Mouse (Mus musculus) liver, adult 2 months (tissue): ENCODE measurements around the gene Atp8a2. TPM values are rescaled to one million over a fixed set of nuclear protein-coding genes. Genes with fewer than 3 reads are reported as not detected.

Source experiments
- DNase-seq: peaks from one replicate; pipeline ENCODE4 v3.0.0-alpha.2; 2011; ENCODE audit warnings: low read depth, low spot score; ENCODE audit errors: extremely low read depth
- H3K27ac ChIP-seq: fragments of 200-500 bp; replicated peaks from 2 replicates; pipeline ENCODE4 v1.5.1; 2012; ENCODE audit warnings: low read depth, mild to moderate bottlenecking, control low read depth, inconsistent platforms, low read length; ENCODE audit not compliant: insufficient read depth
- H3K27me3 ChIP-seq: fragments of 200-500 bp; 2 replicates; pipeline ENCODE4 v1.6.1; 2012; ENCODE audit warnings: mild to moderate bottlenecking, moderate library complexity, low read length, inconsistent platforms; ENCODE audit not compliant: control insufficient read depth, insufficient read depth
- H3K36me3 ChIP-seq: fragments of 200-500 bp; 2 replicates; pipeline ENCODE4 v1.6.1; 2012; ENCODE audit warnings: low read length, inconsistent platforms; ENCODE audit not compliant: control insufficient read depth, insufficient read depth
- H3K4me1 ChIP-seq: fragments of 200-500 bp; 2 replicates; pipeline ENCODE4 v1.6.1; 2011; ENCODE audit warnings: low read length; ENCODE audit not compliant: control insufficient read depth, insufficient read depth
- H3K4me3 ChIP-seq: fragments of 200-500 bp; 2 replicates; pipeline ENCODE4 v1.5.1; 2011; ENCODE audit warnings: low read depth, mild to moderate bottlenecking, control low read depth, low read length, moderate library complexity; ENCODE audit not compliant: insufficient read depth
- H3K79me2 ChIP-seq: fragments of 200-500 bp; 2 replicates; pipeline ENCODE4 v1.6.1; 2012; ENCODE audit warnings: inconsistent platforms, mild to moderate bottlenecking, low read length, moderate library complexity; ENCODE audit not compliant: control insufficient read depth, insufficient read depth
- H3K9ac ChIP-seq: fragments of 200-500 bp; 2 replicates; pipeline ENCODE4 v1.6.1; 2012; ENCODE audit warnings: low read depth, mild to moderate bottlenecking, control low read depth, inconsistent platforms, low read length
- CTCF ChIP-seq: fragments of 200-500 bp; IDR thresholded peaks from 2 replicates; pipeline ENCODE4 v1.5.1; 2011; ENCODE audit warnings: low read depth, low read length, control low read depth
- POLR2A ChIP-seq: fragments of 200-500 bp; IDR thresholded peaks from 2 replicates; pipeline ENCODE4 v1.6.1; 2011; ENCODE audit warnings: low read length, control low read depth; ENCODE audit not compliant: insufficient read depth; ENCODE audit errors: extremely low read depth
- WGBS: fragments of 180-500 bp; shearing (Covaris S2); methylation state at CpG from one replicate; pipeline ENCODE4 v1.1.7; 2018; 5-methylcytosine and 5-hydroxymethylcytosine counted together
- polyA plus RNA-seq: library from polyadenylated mRNA; depleted of rRNA; stranded (reverse); fragments of >200 nt; gene quantifications from 2 replicates; pipeline ENCODE4 v1.2.3, GENCODE M21; 2012
- total RNA-seq: library from RNA; depleted of rRNA; stranded (reverse); fragments of >200 nt; gene quantifications from 2 replicates; pipeline ENCODE4 v1.2.3, GENCODE M21; 2014

The Atp8a2 gene
- total and polyA plus RNA-seq, 2 experiments, result 0.02 to 0.18 TPM

GRCm38 (mm10) chr14:59690954-59691353, 506.0 kb downstream of the Atp8a2 start:
- H3K4me1 ChIP-seq, result no peaks in the 10 kb centered on the region
- no peak for DNase-seq
- TF ChIP-seq CTCF, result no peak
- no peak for TF ChIP-seq POLR2A
- 81% methylated on average over 12 of the region's 12 CpGs for WGBS
- H3K27ac ChIP-seq, result no peak overlapping the region
- no peaks in the 10 kb centered on the region for H3K79me2 ChIP-seq
- no peak overlapping the region for H3K9ac ChIP-seq
- no peaks in the 10 kb centered on the region for H3K36me3 ChIP-seq
- H3K4me3 ChIP-seq, result no peak overlapping the region
- H3K27me3 ChIP-seq, result no peaks in the 10 kb centered on the region

GRCm38 (mm10) chr14:59689596-59689995, 507.4 kb downstream of the Atp8a2 start:
- H3K9ac ChIP-seq, result no peak overlapping the region
- H3K36me3 ChIP-seq, result no peaks in the 10 kb centered on the region
- H3K4me1 ChIP-seq, result no peaks in the 10 kb centered on the region
- no peak overlapping the region for H3K27ac ChIP-seq
- TF ChIP-seq CTCF, result no peak
- no peak for TF ChIP-seq POLR2A
- DNase-seq, result no peak
- no peaks in the 10 kb centered on the region for H3K27me3 ChIP-seq
- WGBS, result 77% methylated on average over 4 of the region's 4 CpGs
- no peaks in the 10 kb centered on the region for H3K79me2 ChIP-seq
- no peak overlapping the region for H3K4me3 ChIP-seq

- no peak overlapping the region for H3K4me3 ChIP-seq
- no peak for DNase-seq
- no peak overlapping the region for H3K27ac ChIP-seq
- H3K79me2 ChIP-seq, result no peaks in the 10 kb centered on the region
- no peaks in the 10 kb centered on the region for H3K36me3 ChIP-seq
- H3K9ac ChIP-seq, result no peak overlapping the region
- WGBS, result 85% methylated on average over 5 of the region's 5 CpGs
- TF ChIP-seq CTCF (no peak), POLR2A (no peak)
- H3K4me1 ChIP-seq, result no peaks in the 10 kb centered on the region
- H3K27me3 ChIP-seq, result no peaks in the 10 kb centered on the region
Observed at GRCm38 (mm10) chr14:59686229-59686628, 510.8 kb downstream of the Atp8a2 start.

- 52% methylated on average over 8 of the region's 8 CpGs for WGBS
- Histone ChIP-seq H3K4me1 (no peaks in the 10 kb centered on the region), H3K27ac (no peak overlapping the region), H3K4me3 (no peak overlapping the region), H3K36me3 (no peaks in the 10 kb centered on the region), H3K9ac (no peak overlapping the region), H3K79me2 (no peaks in the 10 kb centered on the region), H3K27me3 (no peaks in the 10 kb centered on the region)
- no peak for DNase-seq
- TF ChIP-seq POLR2A, result no peak
- TF ChIP-seq CTCF, result no peak
Observed at GRCm38 (mm10) chr14:59685343-59685742, 511.6 kb downstream of the Atp8a2 start.

- H3K4me1 ChIP-seq, result no peaks in the 10 kb centered on the region
- H3K79me2 ChIP-seq, result no peaks in the 10 kb centered on the region
- TF ChIP-seq CTCF, result no peak
- H3K27ac ChIP-seq, result no peak overlapping the region
- no peak overlapping the region for H3K4me3 ChIP-seq
- no peak overlapping the region for H3K9ac ChIP-seq
- H3K36me3 ChIP-seq, result no peaks in the 10 kb centered on the region
- no peak for DNase-seq
- H3K27me3 ChIP-seq, result no peaks in the 10 kb centered on the region
- WGBS, result 89% methylated on average over 4 of the region's 4 CpGs
Observed at GRCm38 (mm10) chr14:59681906-59682305, 515.1 kb downstream of the Atp8a2 start.

- 80% methylated on average over 7 of the region's 7 CpGs for WGBS
- no peak overlapping the region for H3K9ac ChIP-seq
- H3K27me3 ChIP-seq, result no peaks in the 10 kb centered on the region
- TF ChIP-seq POLR2A (no peak), CTCF (no peak)
- no peaks in the 10 kb centered on the region for H3K4me1 ChIP-seq
- H3K36me3 ChIP-seq, result no peaks in the 10 kb centered on the region
- no peak for DNase-seq
- H3K27ac ChIP-seq, result no peak overlapping the region
- no peak overlapping the region for H3K4me3 ChIP-seq
- no peaks in the 10 kb centered on the region for H3K79me2 ChIP-seq
Observed at GRCm38 (mm10) chr14:59677598-59678003, 519.4 kb downstream of the Atp8a2 start.
